Mouse (Mus musculus) neural tube, embryonic 11.5 days (tissue): ENCODE data around the gene Slc24a2. TPM values are rescaled to one million over a fixed set of nuclear protein-coding genes. Genes with fewer than 3 reads are reported as not detected.

Experiments used
- ATAC-seq: fragments of 200-750 bp; cut with Nextera tagmentation; 2 replicates; pipeline ENCODE4 v1.8.0; 2017; ENCODE audit warnings: moderate number of reproducible peaks, mild to moderate bottlenecking, moderate TSS enrichment, moderate library complexity; ENCODE audit not compliant: insufficient read depth, low FRiP score, low TSS enrichment
- DNase-seq: peaks from one replicate; pipeline ENCODE4 v3.0.0-alpha.2; 2015; ENCODE audit warnings: low spot score
- H3K27ac ChIP-seq: fragments of 300-500 bp; sonication (generic); 2 replicates; pipeline ENCODE4 v1.5.1; 2014; ENCODE audit warnings: low read depth, mild to moderate bottlenecking, low read length
- H3K27me3 ChIP-seq: fragments of 300-500 bp; sonication (generic); 2 replicates; pipeline ENCODE4 v1.6.1; 2014; ENCODE audit warnings: mild to moderate bottlenecking, low read length, mixed read lengths; ENCODE audit not compliant: control insufficient read depth, insufficient read depth
- H3K36me3 ChIP-seq: fragments of 300-500 bp; sonication (generic); 2 replicates; pipeline ENCODE4 v1.6.1; 2014; ENCODE audit warnings: mild to moderate bottlenecking, low read length, moderate library complexity, mixed read lengths; ENCODE audit not compliant: control insufficient read depth, insufficient read depth
- H3K4me1 ChIP-seq: fragments of 300-500 bp; sonication (generic); 2 replicates; pipeline ENCODE4 v1.6.1; 2014; ENCODE audit warnings: low read length, mixed read lengths; ENCODE audit not compliant: control insufficient read depth, insufficient read depth
- H3K4me2 ChIP-seq: fragments of 300-500 bp; sonication (generic); 2 replicates; pipeline ENCODE4 v1.6.1; 2014; ENCODE audit warnings: low read depth, mild to moderate bottlenecking, moderate library complexity
- H3K4me3 ChIP-seq: fragments of 300-500 bp; sonication (generic); 2 replicates; pipeline ENCODE4 v1.5.1; 2014; ENCODE audit warnings: low read depth, low read length
- H3K9ac ChIP-seq: fragments of 300-500 bp; sonication (generic); 2 replicates; pipeline ENCODE4 v1.6.1; 2014; ENCODE audit warnings: mild to moderate bottlenecking, low read length
- H3K9me3 ChIP-seq: fragments of 300-500 bp; sonication (generic); 2 replicates; pipeline ENCODE4 v1.6.1; 2016; ENCODE audit warnings: low read length; ENCODE audit not compliant: control insufficient read depth
- WGBS: fragments of 180-500 bp; shearing (Covaris S2); extraction: QIAGEN DNeasy Blood & Tissue Kit; methylation state at CpG from one replicate; pipeline ENCODE4 v1.1.7; 2014; 5-methylcytosine and 5-hydroxymethylcytosine counted together
- polyA plus RNA-seq: library from polyadenylated mRNA; unstranded; fragments of >200 nt; fragmentation: Nextera tagmentation; extraction: Ambion mirVana; gene quantifications from 2 replicates; pipeline ENCODE4 v1.2.1, GENCODE M21; 2014

Gene Slc24a2
- polyA plus RNA-seq, 1 experiment from 2014 or later = 0.99 TPM

- ATAC-seq (no peak), DNase-seq (no peak)
- Histone ChIP-seq H3K4me1 (no peaks in the 10 kb centered on the region), H3K27ac (no peak overlapping the region), H3K36me3 (no peaks in the 10 kb centered on the region), H3K4me2 (no peak overlapping the region), H3K4me3 (no peak overlapping the region), H3K9me3 (no peaks in the 10 kb centered on the region), H3K9ac (no peak overlapping the region), H3K27me3 (no peaks in the 10 kb centered on the region)
- WGBS = 89% methylated on average over 5 of the region's 5 CpGs
Measured at GRCm38 (mm10) chr4:87096186-87096585, 134.1 kb downstream of the Slc24a2 start.

- no peak for ATAC-seq
- H3K27ac ChIP-seq = no peak overlapping the region
- no peaks in the 10 kb centered on the region for H3K27me3 ChIP-seq
- 86% methylated on average over 3 of the region's 3 CpGs for WGBS
- DNase-seq = no peak
- no peak overlapping the region for H3K4me3 ChIP-seq
- no peak overlapping the region for H3K4me2 ChIP-seq
- no peaks in the 10 kb centered on the region for H3K4me1 ChIP-seq
- H3K36me3 ChIP-seq = no peaks in the 10 kb centered on the region
- H3K9me3 ChIP-seq = no peaks in the 10 kb centered on the region
- no peak overlapping the region for H3K9ac ChIP-seq
Measured at GRCm38 (mm10) chr4:87093612-87094011, 136.7 kb downstream of the Slc24a2 start.

- no peak overlapping the region for H3K27ac ChIP-seq
- H3K9ac ChIP-seq = no peak overlapping the region
- DNase-seq = no peak
- H3K27me3 ChIP-seq = no peaks in the 10 kb centered on the region
- no peaks in the 10 kb centered on the region for H3K4me1 ChIP-seq
- no peak overlapping the region for H3K4me2 ChIP-seq
- no peak overlapping the region for H3K4me3 ChIP-seq
- no peaks in the 10 kb centered on the region for H3K9me3 ChIP-seq
- no peaks in the 10 kb centered on the region for H3K36me3 ChIP-seq
- no peak for ATAC-seq
Measured at GRCm38 (mm10) chr4:87090841-87091240, 139.4 kb downstream of the Slc24a2 start.

DNA sequence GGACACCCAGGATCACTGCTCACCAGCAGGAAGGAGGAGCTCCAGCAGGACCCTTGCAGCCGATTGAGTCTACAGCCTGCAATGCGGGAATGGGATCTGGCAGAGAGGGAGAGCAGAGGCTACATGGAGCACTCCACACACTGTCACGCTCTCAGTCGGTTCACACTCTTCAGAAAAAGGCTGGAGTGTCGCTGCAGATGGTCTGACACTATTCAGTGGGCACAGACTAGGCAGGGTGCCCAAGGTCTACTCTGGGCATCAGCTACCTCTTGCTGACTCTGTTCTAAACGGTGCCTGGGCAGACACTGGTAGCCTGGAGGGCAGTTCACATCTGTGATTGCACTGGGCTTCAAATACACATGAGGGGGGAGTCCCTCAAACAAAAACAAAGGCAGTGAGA, 141.6 kb downstream of the Slc24a2 start:
- no peak for DNase-seq

GRCm38 (mm10) chr4:87087597-87087996, 142.7 kb downstream of the Slc24a2 start:
- Histone ChIP-seq H3K36me3 (no peaks in the 10 kb centered on the region), H3K9me3 (no peaks in the 10 kb centered on the region), H3K4me2 (no peak overlapping the region), H3K27ac (no peak overlapping the region), H3K4me3 (no peak overlapping the region), H3K4me1 (no peaks in the 10 kb centered on the region), H3K27me3 (no peaks in the 10 kb centered on the region), H3K9ac (no peak overlapping the region)
- ATAC-seq (no peak), DNase-seq (no peak)
- WGBS = 90% methylated on average over 5 of the region's 5 CpGs

More for the DNA sequence above, 141.6 kb downstream of the Slc24a2 start:
- Histone ChIP-seq H3K27ac (no peak overlapping the region), H3K36me3 (no peaks in the 10 kb centered on the region), H3K4me2 (no peak overlapping the region), H3K27me3 (no peaks in the 10 kb centered on the region), H3K4me3 (no peak overlapping the region), H3K9ac (no peak overlapping the region), H3K9me3 (no peaks in the 10 kb centered on the region), H3K4me1 (no peaks in the 10 kb centered on the region)
- no peak for ATAC-seq
- WGBS = 83% methylated on average over 6 of the region's 6 CpGs

DNA sequence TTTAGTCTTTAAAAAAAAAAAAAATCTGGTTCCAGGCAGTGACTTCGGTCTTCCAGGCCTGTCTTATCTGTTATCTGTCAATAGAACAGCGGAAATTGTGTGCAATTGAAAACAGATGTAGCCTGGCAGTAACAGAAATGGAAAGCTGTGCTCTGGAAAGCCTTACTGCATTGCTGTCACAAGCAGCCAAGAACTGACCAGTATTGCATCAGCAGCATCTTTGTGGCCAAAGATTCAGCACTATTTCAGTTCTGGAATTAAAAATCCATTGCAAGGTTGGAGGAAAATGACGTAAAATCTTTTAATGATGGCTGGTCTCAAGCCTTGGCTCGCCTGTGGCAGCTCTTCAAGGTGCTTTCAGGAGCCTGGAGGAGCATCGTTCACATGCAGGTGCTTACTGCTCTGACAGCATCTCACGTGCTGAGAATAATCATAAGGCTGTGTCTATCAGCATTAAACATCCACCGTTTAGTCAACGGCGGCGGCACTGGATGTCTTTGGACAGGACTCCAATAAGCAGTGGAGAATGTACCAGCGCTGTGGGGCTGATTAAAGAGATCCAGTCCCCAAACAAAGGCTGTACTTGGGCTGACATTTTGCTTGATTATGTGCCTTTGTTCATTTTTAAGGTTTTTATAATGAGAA, 143.2 kb downstream of the Slc24a2 start:
- Histone ChIP-seq H3K27ac (no peak overlapping the region), H3K4me1 (no peaks in the 10 kb centered on the region), H3K4me3 (no peak overlapping the region), H3K9ac (no peak overlapping the region), H3K27me3 (no peaks in the 10 kb centered on the region), H3K4me2 (no peak overlapping the region), H3K9me3 (no peaks in the 10 kb centered on the region), H3K36me3 (no peaks in the 10 kb centered on the region)
- ATAC-seq (no peak), DNase-seq (no peak)
- 80% methylated on average over 11 of the region's 11 CpGs for WGBS

DNA sequence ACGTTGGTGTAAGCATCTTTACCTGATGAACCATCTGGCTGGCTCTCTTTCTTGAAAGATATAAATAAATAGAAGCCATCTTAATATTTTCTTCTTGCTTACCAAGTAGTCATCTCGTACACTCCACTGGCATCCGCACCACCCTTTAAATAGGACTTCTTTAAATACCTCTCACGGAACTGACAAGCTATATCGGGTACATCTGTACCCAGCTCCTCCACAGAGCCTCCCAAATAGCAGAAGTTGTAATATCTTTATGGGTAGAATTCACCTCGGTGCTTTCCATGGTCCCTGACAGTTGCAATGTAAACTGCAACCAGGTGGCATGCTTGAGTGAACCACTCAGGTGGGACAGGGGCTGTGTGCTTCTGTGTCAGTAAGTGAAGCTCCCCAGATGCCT, 149.0 kb downstream of the Slc24a2 start:
- ATAC-seq = no peak
- DNase-seq = no peak
- Histone ChIP-seq H3K27me3 (no peaks in the 10 kb centered on the region), H3K4me1 (no peaks in the 10 kb centered on the region), H3K36me3 (no peaks in the 10 kb centered on the region), H3K9ac (no peak overlapping the region), H3K27ac (no peak overlapping the region), H3K9me3 (no peaks in the 10 kb centered on the region), H3K4me2 (no peak overlapping the region), H3K4me3 (no peak overlapping the region)
- 89% methylated on average over 6 of the region's 6 CpGs for WGBS

- Histone ChIP-seq H3K4me1 (no peaks in the 10 kb centered on the region), H3K27me3 (no peaks in the 10 kb centered on the region), H3K4me3 (no peak overlapping the region), H3K27ac (no peak overlapping the region), H3K36me3 (no peaks in the 10 kb centered on the region), H3K9ac (no peak overlapping the region), H3K4me2 (no peak overlapping the region), H3K9me3 (no peaks in the 10 kb centered on the region)
- 87% methylated on average over 4 of the region's 4 CpGs for WGBS
- ATAC-seq (no peak), DNase-seq (no peak)
Measured at GRCm38 (mm10) chr4:87079305-87079704, 151.0 kb downstream of the Slc24a2 start.

DNA sequence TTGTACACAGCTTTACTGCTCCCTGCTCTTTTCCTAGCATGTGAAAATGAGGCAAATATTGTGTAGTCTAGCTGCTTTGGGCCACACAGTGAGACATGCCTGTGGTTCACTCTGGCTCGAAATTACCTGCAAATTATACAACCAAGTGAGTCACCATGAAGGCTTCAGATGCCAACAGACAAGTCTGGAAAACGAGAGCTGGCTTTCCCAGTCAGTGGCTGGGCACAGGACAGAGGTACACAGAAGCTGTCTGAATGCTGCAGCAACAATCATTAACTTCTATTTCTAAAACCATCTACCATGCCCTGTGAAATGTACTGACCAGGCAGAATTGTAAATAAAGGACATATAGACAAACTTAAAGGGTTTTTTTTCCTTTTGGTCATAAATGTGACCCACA, 151.6 kb downstream of the Slc24a2 start:
- Histone ChIP-seq H3K27ac (no peak overlapping the region), H3K4me2 (no peak overlapping the region), H3K4me1 (no peaks in the 10 kb centered on the region), H3K9ac (no peak overlapping the region), H3K9me3 (no peaks in the 10 kb centered on the region), H3K27me3 (no peaks in the 10 kb centered on the region), H3K4me3 (no peak overlapping the region), H3K36me3 (no peaks in the 10 kb centered on the region)
- DNase-seq = no peak
- no peak for ATAC-seq
- WGBS = 52% methylated on average over 2 of the region's 2 CpGs
